Mouse (Mus musculus) ovary, adult 2 months (tissue): Measurements from ENCODE around the gene Dglucy. TPM values are rescaled to one million over a fixed set of nuclear protein-coding genes. Genes with fewer than 3 reads are reported as not detected.

Experiments used
- polyA plus RNA-seq: library from polyadenylated mRNA; depleted of rRNA; stranded (reverse); fragments of >200 nt; gene quantifications from 2 replicates; pipeline ENCODE4 v1.2.3, GENCODE M21; 2012; rRNA removed

Dglucy gene
- polyA plus RNA-seq, result 6.2 and 6.3 TPM in 2 replicates

GRCm38 (mm10) chr12:100778934-100779865 lies at the start of gene Dglucy:
Gene Dglucy, plus strand, starts transcription at chr12:100779057.

GRCm38 (mm10) chr12:100907598-100908297 lies 128.9 kb downstream of the Dglucy start, which contains the start of gene Gpr68:
Gene Gpr68, minus strand, starts transcription at chr12:100908198.

Other genes starting within 250 kb of the Dglucy start
- gene Rps6ka5, start 52.1 kb upstream of the Dglucy start, polyA plus RNA-seq, result 1.2 and 1.4 TPM in 2 replicates
- gene Gpr68, start 129.1 kb downstream of the Dglucy start, polyA plus RNA-seq, result 3.8 and 3.9 TPM in 2 replicates
- gene Ccdc88c, start 250.0 kb downstream of the Dglucy start, polyA plus RNA-seq, result 8.3 and 8.7 TPM in 2 replicates